Mouse (Mus musculus): ENCODE data around the gene St6galnac5.

St6galnac5 gene

GRCm38 (mm10) chr3:152950914-152951313, 31.1 kb downstream of the St6galnac5 start:
- in situ Hi-C loops (cut with MseI, MboI): loop anchor here in 1 of 2 experiments (10.0 kb wide), 1 partner anchor 166 kb away; no protein-coding TSS in a partner anchor

DNA sequence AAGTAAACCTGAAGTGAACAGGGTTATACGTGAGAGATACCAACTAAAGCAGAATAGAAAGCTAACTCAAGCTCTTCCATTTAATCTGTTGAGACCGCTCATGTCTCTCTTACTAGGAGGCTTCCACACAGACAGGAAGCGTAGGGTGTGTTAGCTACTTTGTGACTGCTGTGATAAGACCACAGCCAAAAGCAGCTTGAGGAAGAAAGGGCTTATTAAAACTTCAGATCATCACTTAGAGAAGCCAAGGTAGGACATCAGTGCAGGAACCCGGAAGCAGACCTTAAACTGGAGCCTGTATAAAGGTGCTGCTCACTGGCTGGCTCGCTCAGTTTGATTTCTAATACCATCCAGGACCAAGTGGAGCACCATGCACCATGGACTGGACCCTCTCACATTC, 31.7 kb downstream of the St6galnac5 start:
- in situ Hi-C loops (cut with MseI, MboI): loop anchor here in 1 of 2 experiments (10.0 kb wide), 1 partner anchor 165 kb away; no protein-coding TSS in a partner anchor

DNA sequence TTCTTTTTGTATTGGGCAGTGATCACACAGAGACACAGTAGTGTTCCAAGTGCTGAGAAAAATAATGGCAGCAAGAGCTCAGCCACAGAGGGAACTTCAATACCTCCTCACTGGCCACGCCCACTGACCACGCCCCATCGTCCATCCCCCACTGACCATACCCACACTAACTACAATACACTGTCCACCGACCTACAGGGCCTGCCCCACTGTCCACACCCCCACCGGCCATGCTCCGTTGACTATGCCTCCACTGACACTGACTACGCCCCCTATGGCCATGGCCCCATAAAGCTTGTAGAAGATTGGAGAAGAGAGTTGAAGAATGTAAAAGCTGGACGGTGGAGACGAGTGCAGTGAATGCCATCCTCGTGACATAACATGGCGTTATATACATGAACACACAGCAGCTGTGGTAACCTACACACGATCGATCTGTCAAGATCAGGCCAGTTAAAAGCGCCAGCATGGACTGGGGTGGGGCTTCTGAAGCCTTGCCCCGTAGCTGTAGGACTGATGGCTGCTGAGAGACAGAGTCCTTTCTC, 32.7 kb downstream of the St6galnac5 start:
- in situ Hi-C loops (cut with MseI, MboI): no loop called here

GRCm38 (mm10) chr3:152948556-152948955, 33.5 kb downstream of the St6galnac5 start:
- in situ Hi-C loops (cut with MseI, MboI): no loop called here

GRCm38 (mm10) chr3:152947031-152947640, 34.9 kb downstream of the St6galnac5 start:
- in situ Hi-C loops (cut with MseI, MboI): no loop called here

DNA sequence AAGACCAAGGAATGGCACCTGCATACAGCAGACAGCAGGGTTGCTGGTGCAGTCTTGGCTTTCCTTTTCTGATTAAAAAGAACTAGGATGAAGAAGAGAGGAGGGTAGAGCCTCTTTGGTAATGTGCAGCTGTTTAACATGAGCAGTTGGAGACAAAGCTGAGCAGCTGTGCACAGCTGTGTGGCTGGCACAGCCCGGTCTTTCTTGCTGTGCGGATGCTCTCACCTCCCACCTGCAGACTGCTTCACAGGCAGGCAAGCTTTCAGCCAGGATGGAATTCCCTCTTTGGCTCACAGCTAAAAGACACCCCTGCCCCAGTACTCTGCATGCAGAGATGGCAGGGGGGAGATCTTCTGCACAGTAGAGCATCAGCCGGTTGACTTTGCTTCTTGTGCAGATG, 37.3 kb downstream of the St6galnac5 start:
- in situ Hi-C loops (cut with MseI, MboI): no loop called here

DNA sequence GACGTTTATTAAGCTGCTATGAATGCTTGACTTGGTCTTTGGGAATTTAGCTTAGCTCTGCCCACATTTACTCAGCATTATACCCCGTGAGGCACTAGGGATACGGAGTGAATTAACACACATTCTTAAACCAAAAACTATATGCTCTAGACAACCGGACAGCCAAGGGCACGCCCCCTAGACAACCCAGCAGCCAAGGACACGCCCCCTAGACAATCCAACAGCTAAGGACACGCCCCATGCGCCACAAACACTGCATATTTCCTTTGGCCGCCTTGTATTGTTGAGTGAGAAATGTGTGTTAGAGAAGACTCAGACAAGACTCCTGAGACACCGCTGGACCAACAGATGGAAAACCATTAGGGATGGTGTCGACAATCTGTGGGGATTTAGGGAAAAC, 39.1 kb downstream of the St6galnac5 start:
- in situ Hi-C loops (cut with MseI, MboI): no loop called here

GRCm38 (mm10) chr3:152941671-152942070, 40.4 kb downstream of the St6galnac5 start:
- in situ Hi-C loops (cut with MseI, MboI): no loop called here

DNA sequence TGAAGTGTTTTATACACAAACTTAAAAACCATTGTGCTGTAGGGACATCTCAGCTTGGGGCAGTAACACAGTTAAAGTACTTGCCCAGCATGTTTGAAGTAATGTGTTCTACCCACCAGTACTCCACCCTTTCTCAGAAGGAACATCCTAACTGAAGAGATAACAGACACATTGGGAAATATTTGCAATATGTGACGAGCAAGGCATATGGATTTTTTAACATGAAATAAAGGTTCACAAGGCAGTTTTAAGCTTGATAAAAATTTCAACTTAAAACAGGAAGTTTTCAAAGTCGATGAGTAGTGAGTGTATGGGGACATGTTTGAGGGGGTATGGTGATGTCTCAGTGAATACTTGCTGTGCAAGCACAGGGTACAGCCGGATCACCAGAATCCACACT, 45.7 kb downstream of the St6galnac5 start:
- in situ Hi-C loops (cut with MseI, MboI): no loop called here

DNA sequence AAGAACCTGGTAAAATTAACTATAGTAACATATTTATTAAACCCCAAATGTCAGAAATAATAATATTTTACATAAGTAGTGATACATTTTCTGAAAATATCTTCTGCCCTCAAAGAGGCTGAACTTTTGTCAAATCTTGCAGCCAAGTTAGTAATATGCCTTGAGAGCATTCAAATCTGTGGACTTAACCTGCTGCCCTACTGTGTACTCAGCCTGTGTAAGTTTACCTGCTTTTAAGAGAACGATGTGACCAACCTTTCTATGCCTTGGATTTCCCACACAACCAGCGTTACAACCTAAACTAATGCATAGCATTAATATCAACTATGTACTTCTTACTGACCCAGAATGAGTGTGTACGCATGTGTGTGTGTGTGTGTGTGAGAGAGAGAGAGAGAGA, 48.3 kb downstream of the St6galnac5 start:
- in situ Hi-C loops (cut with MseI, MboI): no loop called here

DNA sequence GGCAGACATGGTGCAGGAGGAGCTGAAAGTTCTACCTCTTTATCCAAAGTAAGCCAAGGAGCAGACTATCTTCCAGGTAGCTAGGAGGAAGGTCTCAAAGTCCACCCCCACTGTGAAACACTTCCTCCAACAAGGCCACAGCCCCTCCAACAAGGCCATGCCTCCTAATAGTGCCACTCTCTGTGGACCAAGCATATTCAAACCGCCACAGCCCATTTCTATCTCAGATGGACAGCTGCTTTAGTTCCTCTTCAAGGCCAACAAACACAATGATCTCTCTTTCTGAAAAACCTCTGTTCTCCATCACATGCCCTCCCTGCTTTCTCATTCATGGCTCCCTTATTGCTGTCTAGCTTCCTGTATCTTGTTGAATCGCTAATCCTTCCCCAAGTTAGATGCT, 49.5 kb downstream of the St6galnac5 start:
- in situ Hi-C loops (cut with MseI, MboI): no loop called here

GRCm38 (mm10) chr3:152932096-152932495, 50.0 kb downstream of the St6galnac5 start:
- in situ Hi-C loops (cut with MseI, MboI): no loop called here

GRCm38 (mm10) chr3:152931354-152931753, 50.7 kb downstream of the St6galnac5 start:
- in situ Hi-C loops (cut with MseI, MboI): no loop called here

GRCm38 (mm10) chr3:152929788-152930281, 52.2 kb downstream of the St6galnac5 start:
- in situ Hi-C loops (cut with MseI, MboI): no loop called here

DNA sequence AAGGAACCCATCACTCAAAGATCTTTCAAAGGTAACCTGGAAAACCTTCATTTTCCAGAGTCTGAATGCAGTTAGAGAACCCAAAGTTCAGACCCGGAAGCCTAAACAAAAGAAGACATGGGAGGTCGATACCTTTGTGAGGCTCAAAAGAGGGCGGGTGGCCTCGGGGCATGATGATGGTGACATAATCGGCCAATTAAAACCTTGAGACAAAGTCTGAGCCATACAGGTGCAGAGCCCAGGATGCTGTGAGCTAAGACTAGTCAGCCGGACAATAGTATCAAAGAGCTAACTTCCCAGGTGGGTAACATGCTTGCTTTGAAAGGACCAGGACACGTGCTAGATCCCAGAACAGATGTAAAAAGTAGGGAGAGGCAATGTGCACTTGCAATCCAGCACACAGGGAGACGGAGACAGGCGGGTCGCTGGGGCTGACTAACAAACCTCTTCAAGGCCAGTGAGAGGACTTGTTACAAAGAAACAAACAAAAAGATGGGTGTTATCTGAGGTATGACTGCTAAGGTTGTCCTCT, 52.7 kb downstream of the St6galnac5 start:
- in situ Hi-C loops (cut with MseI, MboI): no loop called here

DNA sequence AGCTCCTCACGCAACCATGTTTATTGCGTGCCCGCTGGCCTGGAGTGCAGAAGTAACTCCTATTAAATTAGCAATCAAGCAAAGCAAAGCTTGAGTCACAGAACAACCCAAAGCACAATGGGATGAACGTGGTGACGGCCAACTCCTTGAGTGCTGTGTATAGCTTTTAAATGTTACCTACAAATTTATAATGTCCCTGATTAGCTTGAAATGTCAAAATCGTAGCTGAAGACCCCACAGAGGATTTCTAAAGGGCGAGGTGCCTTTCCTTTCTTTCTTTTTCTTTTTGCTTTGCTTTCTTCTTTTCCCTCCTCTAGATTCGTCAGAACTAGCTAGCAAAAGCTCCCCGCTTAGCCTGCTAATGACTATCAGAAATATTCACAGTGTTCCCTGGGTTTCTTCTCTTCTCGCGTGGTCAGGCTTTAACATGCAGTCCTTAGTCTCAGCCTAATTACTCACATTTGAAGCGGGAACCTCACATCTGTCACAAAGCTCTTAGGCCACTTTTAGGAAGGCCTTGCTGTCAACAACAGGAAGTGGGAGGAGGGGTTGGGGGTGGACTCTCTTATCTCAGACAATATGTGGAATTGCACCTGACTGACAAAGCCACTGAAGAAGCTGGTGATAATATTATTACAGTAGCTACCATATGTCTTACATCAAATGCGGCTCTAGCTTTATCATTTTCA, 53.6 kb downstream of the St6galnac5 start:
- in situ Hi-C loops (cut with MseI, MboI): no loop called here

GRCm38 (mm10) chr3:152926166-152926565, 55.9 kb downstream of the St6galnac5 start:
- in situ Hi-C loops (cut with MseI, MboI): no loop called here

GRCm38 (mm10) chr3:152925364-152925763, 56.7 kb downstream of the St6galnac5 start:
- in situ Hi-C loops (cut with MseI, MboI): no loop called here

DNA sequence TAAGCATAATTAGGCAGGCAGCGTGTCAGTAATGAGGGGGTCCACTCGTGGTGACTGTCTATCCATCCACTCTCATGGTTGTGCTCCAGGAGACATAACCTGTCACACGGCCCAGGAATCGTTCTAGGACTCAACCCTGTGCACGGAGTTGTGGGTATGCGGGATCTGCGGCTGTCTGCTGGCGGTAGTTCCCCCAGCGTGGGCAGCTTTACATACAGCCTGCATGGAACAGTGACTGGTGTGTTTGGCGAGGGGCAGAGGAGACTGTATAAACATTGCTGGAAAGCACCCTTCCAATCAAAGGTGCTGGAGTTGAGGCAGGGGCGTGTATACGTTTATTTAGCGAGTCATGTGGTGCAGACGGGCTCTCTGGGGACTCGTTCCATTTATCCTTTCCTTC, 58.5 kb downstream of the St6galnac5 start:
- in situ Hi-C loops (cut with MseI, MboI): no loop called here

GRCm38 (mm10) chr3:152920365-152920764, 61.7 kb downstream of the St6galnac5 start:
- in situ Hi-C loops (cut with MseI, MboI): no loop called here

- in situ Hi-C loops (cut with MseI, MboI): no loop called here
Measured at GRCm38 (mm10) chr3:152919101-152919500, 62.9 kb downstream of the St6galnac5 start.

GRCm38 (mm10) chr3:152917579-152917978, 64.5 kb downstream of the St6galnac5 start:
- in situ Hi-C loops (cut with MseI, MboI): no loop called here

DNA sequence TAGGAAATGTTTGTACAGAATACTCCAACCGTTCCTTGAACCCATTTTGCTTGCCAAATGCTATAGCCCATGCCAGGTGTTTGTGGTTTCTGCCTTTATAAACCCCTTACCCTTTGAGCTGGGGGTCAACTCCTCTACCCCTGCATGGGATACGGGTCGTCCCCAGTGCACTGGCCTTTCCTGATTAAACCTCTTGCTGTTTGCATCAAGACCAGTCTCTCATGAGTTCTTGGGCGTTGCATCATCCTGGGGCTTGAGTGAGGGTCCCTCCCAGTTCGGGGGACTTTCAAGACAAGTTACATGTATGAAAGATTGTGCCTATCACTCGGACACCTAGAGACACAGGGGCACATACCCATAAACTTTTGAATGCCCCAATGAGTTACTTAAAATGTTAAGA, 67.7 kb downstream of the St6galnac5 start:
- in situ Hi-C loops (cut with MseI, MboI): no loop called here
